Mouse (Mus musculus): Measurements from ENCODE around the gene Agpat2. TPM values are rescaled to one million over a fixed set of nuclear protein-coding genes. Genes with fewer than 3 reads are reported as not detected.

Gene Agpat2
- 2,029 and 2,407 TPM in 2 replicates for polyA plus RNA-seq (2012; ENCODE audit: insufficient read depth, insufficient read length, missing spikeins)

- peak within 1 kb of the TSS; percentile 89 for H3K27ac ChIP-seq (replicated peaks; ENCODE audit: low read depth, low read length)
- H3K4me1 ChIP-seq (ENCODE audit: control insufficient read depth, insufficient read depth, insufficient read length, low read length) = peaks cover 13% of the 10 kb centered on the region
- peak within 1 kb of the TSS; percentile 75 for H3K4me3 ChIP-seq (ENCODE audit: insufficient read depth, low read depth, low read length)
Measured at GRCm38 (mm10) chr2:26603720-26604671, at the start of gene Agpat2. Gene Agpat2 (minus strand): TSS chr2:26604417.

- Histone ChIP-seq H3K4me1 (ENCODE audit: control insufficient read depth, insufficient read depth, insufficient read length, low read length) (no peaks in the 10 kb centered on the region), H3K4me3 (ENCODE audit: insufficient read depth, low read depth, low read length) (no peak overlapping the region), H3K27ac (replicated peaks; ENCODE audit: low read depth, low read length) (no peak overlapping the region)
Measured at GRCm38 (mm10) chr2:26646643-26647293, 42.6 kb upstream of the Agpat2 start.

GRCm38 (mm10) chr2:26643942-26644341 is 39.7 kb upstream of the Agpat2 start:
- Histone ChIP-seq H3K27ac (replicated peaks; ENCODE audit: low read depth, low read length) (no peak overlapping the region), H3K4me1 (ENCODE audit: control insufficient read depth, insufficient read depth, insufficient read length, low read length) (no peaks in the 10 kb centered on the region), H3K4me3 (ENCODE audit: insufficient read depth, low read depth, low read length) (no peak overlapping the region)

GRCm38 (mm10) chr2:26641006-26641647 is 36.9 kb upstream of the Agpat2 start:
- peak overlapping the region; percentile 89 for H3K27ac ChIP-seq (replicated peaks; ENCODE audit: low read depth, low read length)
- no peak overlapping the region for H3K4me3 ChIP-seq (ENCODE audit: insufficient read depth, low read depth, low read length)
- H3K4me1 ChIP-seq (ENCODE audit: control insufficient read depth, insufficient read depth, insufficient read length, low read length) = peaks cover 4% of the 10 kb centered on the region; the same call in 1 of the 2 replicates

GRCm38 (mm10) chr2:26639838-26640830 is 35.9 kb upstream of the Agpat2 start:
- Histone ChIP-seq H3K4me1 (ENCODE audit: control insufficient read depth, insufficient read depth, insufficient read length, low read length) (peaks cover 4% of the 10 kb centered on the region; the same call in 1 of the 2 replicates), H3K27ac (replicated peaks; ENCODE audit: low read depth, low read length) (peak overlapping the region; percentile 92), H3K4me3 (ENCODE audit: insufficient read depth, low read depth, low read length) (peak overlapping the region; percentile 95)

- peak overlapping the region; percentile 92 for H3K27ac ChIP-seq (replicated peaks; ENCODE audit: low read depth, low read length)
Measured at GRCm38 (mm10) chr2:26639083-26639482, 34.9 kb upstream of the Agpat2 start.

GRCm38 (mm10) chr2:26638572-26638971 is 34.4 kb upstream of the Agpat2 start:
- H3K4me1 ChIP-seq (ENCODE audit: control insufficient read depth, insufficient read depth, insufficient read length, low read length) = peaks cover 10% of the 10 kb centered on the region
- H3K27ac ChIP-seq (replicated peaks; ENCODE audit: low read depth, low read length) = peak overlapping the region; percentile 92
- peak overlapping the region; percentile 95 for H3K4me3 ChIP-seq (ENCODE audit: insufficient read depth, low read depth, low read length)

More at GRCm38 (mm10) chr2:26639083-26639482, 34.9 kb upstream of the Agpat2 start:
- H3K4me1 ChIP-seq (ENCODE audit: control insufficient read depth, insufficient read depth, insufficient read length, low read length) = peaks cover 10% of the 10 kb centered on the region
- peak overlapping the region; percentile 95 for H3K4me3 ChIP-seq (ENCODE audit: insufficient read depth, low read depth, low read length)

GRCm38 (mm10) chr2:26638039-26638438 is 33.8 kb upstream of the Agpat2 start:
- peak overlapping the region; percentile 95 for H3K4me3 ChIP-seq (ENCODE audit: insufficient read depth, low read depth, low read length)
- H3K27ac ChIP-seq (replicated peaks; ENCODE audit: low read depth, low read length) = peak overlapping the region; percentile 20; the same call in 1 of the 2 replicates
- peaks cover 10% of the 10 kb centered on the region for H3K4me1 ChIP-seq (ENCODE audit: control insufficient read depth, insufficient read depth, insufficient read length, low read length)

GRCm38 (mm10) chr2:26637316-26637932 is 33.2 kb upstream of the Agpat2 start:
- Histone ChIP-seq H3K27ac (replicated peaks; ENCODE audit: low read depth, low read length) (peak overlapping the region; percentile 23; the same call in 1 of the 2 replicates), H3K4me3 (ENCODE audit: insufficient read depth, low read depth, low read length) (no peak overlapping the region), H3K4me1 (ENCODE audit: control insufficient read depth, insufficient read depth, insufficient read length, low read length) (peaks cover 10% of the 10 kb centered on the region)

- Histone ChIP-seq H3K4me3 (ENCODE audit: insufficient read depth, low read depth, low read length) (no peak overlapping the region), H3K4me1 (ENCODE audit: control insufficient read depth, insufficient read depth, insufficient read length, low read length) (peaks cover 10% of the 10 kb centered on the region), H3K27ac (replicated peaks; ENCODE audit: low read depth, low read length) (no peak overlapping the region)
Measured at GRCm38 (mm10) chr2:26636325-26636635, 32.1 kb upstream of the Agpat2 start.

GRCm38 (mm10) chr2:26635489-26636324 is 31.5 kb upstream of the Agpat2 start:
- Histone ChIP-seq H3K4me3 (ENCODE audit: insufficient read depth, low read depth, low read length) (no peak overlapping the region), H3K4me1 (ENCODE audit: control insufficient read depth, insufficient read depth, insufficient read length, low read length) (peaks cover 10% of the 10 kb centered on the region), H3K27ac (replicated peaks; ENCODE audit: low read depth, low read length) (0 out of 2 replicates have a peak overlapping the region, but pooled peaks have one; percentile 3)

GRCm38 (mm10) chr2:26634629-26635488 is 30.6 kb upstream of the Agpat2 start:
- Histone ChIP-seq H3K4me1 (ENCODE audit: control insufficient read depth, insufficient read depth, insufficient read length, low read length) (peaks cover 10% of the 10 kb centered on the region), H3K27ac (replicated peaks; ENCODE audit: low read depth, low read length) (0 out of 2 replicates have a peak overlapping the region, but pooled peaks have one; percentile 3), H3K4me3 (ENCODE audit: insufficient read depth, low read depth, low read length) (no peak overlapping the region)

All from brown adipose tissue, adult 24 weeks (tissue).